Mouse (Mus musculus) left cerebral cortex, postnatal 14 days (tissue): Measurements from ENCODE around the gene Eml3. TPM values are rescaled to one million over a fixed set of nuclear protein-coding genes. Genes with fewer than 3 reads are reported as not detected.

Source experiments
- DNase-seq, 2 experiments: peaks; one replicate each; pipeline ENCODE4 v3.0.0; 2021 to 2022; ENCODE audit warnings: low spot score in 2 of 2, mixed read lengths in 1 of 2
- intact Hi-C: fragments of 180-260 bp; cut with DNase I; formaldehyde crosslinking; loops from one replicate; pipeline ENCODE4 v1.15.1; 2025
- microRNA-seq, 2 experiments: library from miRNA; unstranded; fragments of <30 nt; microRNA quantifications; one replicate each; pipeline ENCODE4 v1.2.0; 2022
- total RNA-seq, 2 experiments: library from RNA; stranded (reverse); gene quantifications; 2 replicates each; pipeline ENCODE4 v1.2.3; 2021

The Eml3 gene
- total RNA-seq, 2 experiments from 2014 or later: 7.4 to 9.0 TPM

DNA sequence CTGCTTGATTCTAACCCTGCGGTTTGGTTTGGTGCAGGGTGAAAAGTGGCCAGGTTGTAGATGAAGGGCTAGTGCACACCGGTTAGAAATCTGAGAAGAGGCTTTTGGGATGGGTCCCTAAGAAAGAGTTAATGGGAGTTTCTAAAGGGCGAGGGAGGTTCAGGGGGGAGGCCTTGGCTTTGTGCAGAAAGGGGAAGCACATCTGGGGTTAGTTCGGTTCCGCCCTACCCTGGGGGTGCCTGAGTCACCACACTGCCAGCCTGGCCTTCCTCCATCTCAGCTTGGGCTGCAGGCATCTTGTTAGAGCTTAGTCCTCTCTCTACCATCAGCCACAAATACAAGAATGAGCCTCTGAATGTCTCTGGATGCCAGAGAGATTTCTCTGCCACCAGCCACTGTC lies 51.4 kb downstream of the Eml3 start:
- intact Hi-C loops: no loop called here

DNA sequence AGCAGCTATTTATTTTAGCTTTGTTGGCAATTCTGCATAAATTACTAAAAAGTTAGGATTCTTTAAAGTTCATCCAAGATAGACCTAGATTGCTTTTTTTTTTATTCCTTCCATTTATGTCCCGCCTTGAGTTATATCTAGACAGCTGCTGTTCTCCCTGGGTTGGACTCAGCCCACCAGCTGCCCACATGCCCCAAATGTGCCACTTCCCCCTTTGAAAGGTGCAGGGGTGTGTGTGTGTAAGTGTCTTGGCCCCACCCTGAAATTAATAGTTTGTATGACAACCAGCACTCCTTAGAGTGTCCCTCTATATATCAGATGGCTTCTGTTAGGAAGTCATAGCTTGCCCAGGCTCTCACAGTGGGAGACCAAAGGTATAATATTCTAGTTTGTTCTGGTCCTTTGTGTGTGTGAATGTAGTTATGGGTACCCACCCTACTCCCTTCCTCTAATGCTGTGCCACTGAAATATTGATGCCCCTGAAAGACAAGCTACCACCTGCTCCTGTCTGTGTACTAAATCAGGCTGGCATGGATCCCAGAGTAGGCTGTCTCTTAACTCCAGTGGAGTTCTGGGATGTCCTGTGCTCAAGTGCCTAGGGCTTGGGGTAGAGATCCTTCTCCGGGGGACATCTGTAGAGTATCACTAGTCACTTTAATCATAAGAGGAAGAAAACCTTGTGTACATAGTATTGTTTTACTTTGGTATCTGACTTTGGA lies 52.3 kb downstream of the Eml3 start:
- intact Hi-C loops: no loop called here

More for the DNA sequence above, 51.4 kb downstream of the Eml3 start:
- no peak for DNase-seq

DNA sequence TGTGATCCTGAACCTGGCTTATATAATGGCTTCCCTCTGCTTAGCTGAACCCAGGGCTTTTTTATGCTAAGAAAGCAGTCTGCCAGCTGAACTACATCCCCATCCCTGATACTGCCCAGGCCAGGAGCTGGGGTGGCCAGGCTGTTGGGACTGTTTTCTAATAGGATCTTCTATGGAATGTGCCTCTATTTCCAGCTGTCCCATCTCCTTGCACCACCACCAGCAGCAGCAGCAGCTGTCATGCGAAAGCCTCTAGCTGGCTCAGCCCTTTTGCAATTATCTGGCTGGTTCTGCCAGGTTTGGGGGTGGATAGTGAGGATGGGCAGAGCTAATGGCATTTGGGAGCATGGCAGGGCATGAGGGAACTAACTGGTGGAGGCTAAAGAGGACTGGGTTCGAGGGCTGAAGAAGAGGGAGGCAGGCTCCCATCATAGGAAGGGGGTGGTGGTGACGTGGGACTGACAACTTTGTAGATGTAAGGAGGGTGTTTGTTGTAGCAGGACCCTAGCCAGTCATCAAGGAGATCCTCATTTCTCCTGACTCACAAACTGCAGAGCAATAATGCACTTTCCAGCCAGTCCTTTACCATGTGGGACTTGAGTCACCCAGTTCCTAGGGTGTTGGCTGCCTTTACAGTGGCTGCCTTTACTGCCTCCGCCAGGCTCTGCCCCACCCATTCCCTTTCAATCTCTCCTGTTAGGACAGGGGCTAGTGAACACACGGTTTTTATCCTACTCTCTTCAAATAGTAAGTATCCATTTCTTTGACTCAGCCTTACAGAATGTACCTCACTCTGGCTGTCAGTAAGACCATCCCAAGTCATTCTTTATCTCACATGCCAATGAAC lies 53.2 kb downstream of the Eml3 start:
- intact Hi-C loops: no loop called here
- no peak for DNase-seq

More for the DNA sequence above, 52.3 kb downstream of the Eml3 start:
- no peak for DNase-seq

DNA sequence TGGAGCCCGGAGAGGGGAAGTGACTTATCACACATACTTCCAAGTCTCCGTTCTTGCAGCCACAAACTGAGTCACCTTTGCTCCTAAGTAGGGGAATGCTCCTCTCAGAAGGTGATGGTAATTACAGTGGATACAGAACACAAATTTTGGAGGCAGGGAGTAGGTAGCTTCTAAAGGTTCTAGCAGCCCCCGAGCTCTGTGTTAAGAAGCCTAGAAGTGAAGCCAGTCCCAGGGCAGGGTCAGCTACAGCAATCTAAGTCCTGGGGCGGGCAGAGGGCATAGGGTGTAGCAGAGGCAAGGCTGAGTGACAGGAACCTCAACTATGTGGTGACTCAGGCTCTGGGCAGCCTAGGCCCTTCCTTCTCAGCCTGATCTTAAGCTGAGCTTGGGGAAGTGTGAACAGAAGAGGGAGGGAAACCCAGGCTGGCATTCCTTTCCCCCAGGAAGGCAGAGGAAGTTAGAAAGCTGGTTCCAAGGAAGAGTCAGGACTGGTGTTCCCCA lies 53.8 kb downstream of the Eml3 start:
- intact Hi-C loops: no loop called here

DNA sequence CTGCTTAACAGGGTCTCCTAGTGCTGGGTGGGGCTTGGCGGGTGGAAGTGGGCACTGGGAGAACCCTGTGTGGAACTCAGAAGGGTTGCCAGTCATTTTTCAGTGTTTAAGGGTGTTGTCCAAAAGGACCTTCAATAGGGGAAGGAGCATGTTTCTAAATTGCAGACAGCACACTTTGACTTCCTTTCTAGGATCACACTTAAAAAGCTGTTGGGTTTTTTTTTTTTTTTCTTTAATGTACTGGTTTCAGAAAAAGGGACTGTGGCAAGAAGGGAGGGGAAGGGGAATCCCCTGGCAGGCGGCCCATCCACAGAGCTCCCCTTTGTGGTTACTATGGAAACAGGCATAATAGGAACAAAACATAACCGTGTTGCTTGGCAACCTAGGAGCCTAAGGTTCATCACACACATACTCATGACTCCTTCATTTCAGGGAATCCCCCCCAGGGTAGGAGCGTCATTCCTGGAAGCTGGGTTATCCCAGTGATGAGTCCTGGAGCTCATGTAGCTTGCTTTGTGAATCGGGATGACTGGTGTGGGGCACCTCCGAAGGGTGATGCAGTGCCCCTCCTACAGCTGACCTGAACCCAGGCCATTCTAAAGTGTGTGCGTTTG lies 55.0 kb downstream of the Eml3 start:
- intact Hi-C loops: no loop called here
- peak; percentile 70 to 89 for DNase-seq

More for the DNA sequence above, 53.8 kb downstream of the Eml3 start:
- DNase-seq: no peak

DNA sequence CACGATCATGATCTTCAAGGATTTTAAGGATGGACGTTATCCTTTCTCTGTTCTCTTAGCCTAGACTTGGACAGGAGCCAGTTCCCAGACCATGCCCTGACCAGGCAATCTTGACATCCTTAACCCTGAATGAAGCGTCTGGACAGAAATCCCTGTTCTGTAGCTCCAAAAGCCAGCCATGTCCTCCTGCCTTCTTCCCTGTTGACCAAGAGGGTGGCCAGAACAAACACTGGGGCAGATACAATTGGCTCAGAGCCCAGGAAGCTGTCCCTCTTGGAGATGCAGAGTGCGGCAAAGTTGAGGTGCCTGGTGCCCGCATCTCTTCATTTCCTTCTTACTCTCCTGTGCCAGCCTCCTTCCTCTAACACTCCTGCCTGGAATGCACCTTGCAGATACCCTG lies 56.5 kb downstream of the Eml3 start:
- DNase-seq: no peak
- intact Hi-C loops: no loop called here

DNA sequence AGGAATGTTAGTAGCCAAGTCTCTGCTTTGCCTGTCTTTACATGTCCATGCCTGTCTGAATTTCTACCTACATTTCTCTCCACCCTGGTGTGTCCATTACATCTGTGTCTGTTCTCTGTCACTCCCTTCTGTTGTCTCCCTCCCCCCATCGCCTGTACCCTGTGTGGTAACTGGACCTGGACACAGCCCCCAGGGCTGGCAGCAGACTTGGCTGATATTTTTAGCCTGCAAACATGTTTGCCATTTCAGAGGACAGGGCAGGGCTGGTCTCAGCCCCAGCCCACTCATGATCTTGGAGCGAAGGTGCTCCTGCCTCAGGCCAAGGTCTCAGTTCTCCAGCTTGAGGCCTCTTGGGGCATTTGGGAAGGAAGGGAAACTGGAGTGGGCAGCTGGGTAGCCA lies 58.5 kb downstream of the Eml3 start:
- intact Hi-C loops: no loop called here
- no peak for DNase-seq

DNA sequence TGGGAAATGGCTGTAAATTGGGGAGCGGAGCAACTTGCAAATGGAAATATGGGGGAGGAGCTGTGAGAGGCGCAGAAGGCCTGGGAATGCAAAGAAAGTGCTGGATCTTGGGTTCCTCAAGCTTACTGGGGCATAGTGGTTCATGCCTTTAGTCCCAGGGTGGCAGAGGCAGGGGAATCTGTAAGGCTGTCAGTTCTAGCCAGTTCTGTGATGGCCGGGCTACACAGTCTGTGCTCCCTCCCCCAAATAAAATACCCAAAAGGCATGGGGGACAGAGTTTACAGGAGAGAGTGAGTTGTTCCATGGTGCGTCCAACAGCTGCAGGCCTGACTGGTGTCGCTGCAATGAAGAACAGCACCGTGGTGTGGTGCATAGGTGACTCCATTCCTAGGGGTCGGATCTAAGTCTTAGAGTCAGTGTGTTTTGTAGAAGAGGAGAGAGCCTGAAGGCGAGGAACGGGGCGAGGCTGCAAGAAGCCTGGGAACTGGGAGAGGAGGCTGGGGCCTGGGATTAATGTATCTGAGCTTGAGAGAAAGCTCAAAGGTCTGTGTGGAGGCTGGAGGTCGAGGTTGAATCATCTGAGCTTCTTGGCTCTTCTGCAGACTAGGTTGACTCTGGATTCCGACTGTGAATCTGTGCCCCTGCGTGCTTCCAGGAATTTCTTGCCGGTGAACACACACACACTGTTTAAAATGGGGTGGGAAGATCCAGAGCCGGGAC lies 59.2 kb downstream of the Eml3 start:
- DNase-seq: no peak
- intact Hi-C loops: no loop called here

DNA sequence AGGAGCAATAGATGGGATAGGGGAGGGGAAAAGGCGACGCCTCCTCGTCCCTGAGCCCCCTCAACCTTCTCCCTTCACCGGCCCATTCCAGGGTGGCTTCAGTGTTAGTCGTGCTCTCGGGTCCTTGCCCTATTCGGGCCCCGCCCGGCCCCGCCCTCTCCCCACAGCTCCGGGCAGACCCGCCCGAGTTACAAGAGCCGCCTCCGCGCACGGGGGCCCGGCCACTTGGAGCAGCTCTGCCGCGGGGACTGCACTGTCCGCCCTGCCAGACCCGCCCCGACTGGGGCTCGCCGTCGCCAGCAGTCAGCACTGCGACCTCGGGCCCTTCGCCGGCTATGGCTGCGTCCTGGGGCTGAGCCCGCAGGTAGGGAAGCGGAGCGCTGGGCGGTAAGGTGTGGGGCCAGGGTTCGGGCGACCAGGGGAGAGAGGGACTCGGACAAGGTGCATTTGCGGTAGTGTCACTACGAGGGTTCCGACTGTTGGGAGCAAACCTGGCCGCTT lies 59.8 kb downstream of the Eml3 start, which contains the start of gene Ahnak:
Gene Ahnak (plus strand): TSS at position 219 of the 501 bp plus-strand sequence.
- no peak for DNase-seq
- intact Hi-C loops: no loop called here

DNA sequence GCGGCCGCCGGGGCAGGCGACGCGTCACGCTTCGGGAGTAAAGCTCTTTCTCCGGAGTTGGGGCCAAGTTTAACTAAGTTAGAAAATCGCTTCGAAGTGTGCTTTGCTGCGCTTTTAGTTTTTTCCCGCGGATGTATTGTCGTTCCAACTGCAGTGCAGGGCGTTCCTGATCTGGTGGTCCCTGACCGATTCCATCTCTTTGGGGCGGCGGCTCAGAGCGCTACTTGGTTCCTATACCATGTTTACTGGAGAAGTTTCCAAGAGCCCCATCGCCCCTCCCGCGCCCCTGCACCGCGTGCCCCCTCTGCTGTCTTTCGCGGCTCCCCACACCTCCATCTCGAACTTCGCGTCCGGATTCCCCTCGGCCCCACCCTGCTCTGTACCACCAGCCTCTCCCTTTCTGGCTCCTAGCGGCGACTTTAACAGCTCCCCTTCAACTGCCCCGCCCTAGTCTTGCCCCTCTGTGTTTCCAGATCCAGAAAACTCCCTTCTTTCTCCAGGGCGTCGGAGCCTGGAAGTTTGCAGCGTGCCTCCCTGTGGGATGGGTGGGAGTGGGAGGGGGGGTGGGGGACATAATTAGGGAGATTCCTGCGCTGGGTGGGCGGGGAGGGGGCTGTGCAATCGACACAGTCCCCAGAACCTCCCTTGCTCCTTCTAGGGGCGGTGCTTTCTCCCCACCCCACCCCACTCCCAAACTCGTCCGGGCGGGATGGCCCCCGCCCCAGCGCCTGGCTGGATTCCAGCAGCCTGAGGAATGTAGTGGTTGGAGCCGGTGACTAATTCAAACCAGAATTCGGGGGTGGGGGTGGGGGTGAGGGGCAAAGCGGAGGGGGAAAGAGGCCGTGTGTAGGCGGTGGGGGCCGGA lies 60.4 kb downstream of the Eml3 start:
- no peak for DNase-seq
- intact Hi-C loops: no loop called here

DNA sequence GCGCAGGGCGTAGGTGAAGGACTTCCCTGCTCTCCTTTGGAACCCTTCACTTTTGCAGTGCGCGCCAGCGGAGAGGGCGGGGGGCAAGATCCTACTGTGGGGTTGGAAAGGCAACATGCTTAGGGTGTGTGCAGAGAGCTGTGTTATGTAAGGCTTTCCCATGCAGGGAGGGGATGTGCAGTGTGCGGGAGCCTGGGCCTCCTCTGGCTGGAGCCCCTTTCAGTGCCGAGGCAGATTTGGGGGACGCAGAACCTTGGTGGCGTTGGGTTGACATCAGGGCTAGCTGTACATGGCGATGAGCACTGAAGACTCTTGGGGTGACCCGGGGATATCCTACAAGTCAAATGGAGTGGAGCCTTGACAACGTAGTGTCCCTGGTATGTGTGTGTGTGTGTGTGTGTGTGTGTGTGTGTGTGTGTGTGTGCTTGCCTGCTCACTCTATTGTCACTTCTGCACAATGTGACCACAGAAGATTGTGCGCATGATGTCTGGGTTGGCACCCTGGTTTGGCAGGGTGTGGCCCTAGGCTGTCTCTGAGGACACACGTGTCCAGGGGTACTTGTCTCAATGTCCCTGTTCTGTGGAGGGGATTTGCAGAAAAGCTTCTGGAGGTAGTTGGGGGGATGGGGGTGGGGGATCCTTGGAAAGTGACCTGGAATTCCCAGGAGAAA lies 61.2 kb downstream of the Eml3 start:
- intact Hi-C loops: no loop called here
- no peak for DNase-seq

Small RNAs within 50 kb of the gene (microRNA-seq; reads per million reads assigned to microRNA genes)
- 0 reads per million in 2 experiments for gene Mir5136

Other genes starting within 250 kb of the Eml3 start
- gene Slc3a2, start 206.2 kb upstream of the Eml3 start, total RNA-seq: 100 to 1,000 TPM; 182 to 189 TPM
- gene Wdr74, start 193.7 kb upstream of the Eml3 start, total RNA-seq: 10 to 100 TPM; 42.3 to 43.9 TPM
- gene 1700092M07Rik, start 188.8 kb upstream of the Eml3 start, total RNA-seq: not detected
- gene Stx5a, start 188.1 kb upstream of the Eml3 start, total RNA-seq: 10 to 100 TPM; 63.6 to 64.6 TPM
- 10 to 100 TPM; 61.9 to 73.6 TPM for gene Nxf1, start 172.5 kb upstream of the Eml3 start, total RNA-seq
- gene Tmem223, start 158.6 kb upstream of the Eml3 start, total RNA-seq: 10 to 100 TPM; 80.1 to 91.9 TPM
- gene Tmem179b, start 155.1 kb upstream of the Eml3 start, total RNA-seq: 10 to 100 TPM in 1 of 2 experiments, 1 to 10 TPM in 1; 8.9 to 10.9 TPM
- 10 to 100 TPM; 11.9 to 13.4 TPM for gene Taf6l, start 143.1 kb upstream of the Eml3 start, total RNA-seq
- gene Polr2g, start 131.0 kb upstream of the Eml3 start, total RNA-seq: 100 to 1,000 TPM; 108 to 110 TPM
- gene Zbtb3, start 127.0 kb upstream of the Eml3 start, total RNA-seq: 1 to 10 TPM; 4.2 to 5.1 TPM
- gene Ttc9c, start 110.2 kb upstream of the Eml3 start, total RNA-seq: 10 to 100 TPM; 28.2 to 30.5 TPM
- 10 to 100 TPM; 92.3 to 95.8 TPM for gene Hnrnpul2, start 109.5 kb upstream of the Eml3 start, total RNA-seq
- gene AC129217.1, start 99.8 kb upstream of the Eml3 start, total RNA-seq: not detected
- 100 to 1,000 TPM; 111 to 117 TPM for gene Bscl2, start 92.1 kb upstream of the Eml3 start, total RNA-seq
- 100 to 1,000 TPM; 268 to 295 TPM for gene Gng3, start 90.4 kb upstream of the Eml3 start, total RNA-seq
- gene Lrrn4cl, start 78.8 kb upstream of the Eml3 start, total RNA-seq: under 1 TPM; 0.88 to 0.91 TPM
- gene Ubxn1, start 58.1 kb upstream of the Eml3 start, total RNA-seq: 10 to 100 TPM; 91.5 to 93.8 TPM
- 10 to 100 TPM; 30.6 to 36.9 TPM for gene Uqcc3, start 48.6 kb upstream of the Eml3 start, total RNA-seq
- 1 to 10 TPM; 4.0 to 4.3 TPM for gene Lbhd1, start 45.8 kb upstream of the Eml3 start, total RNA-seq
- gene Gm49403, start 45.6 kb upstream of the Eml3 start, total RNA-seq: not detected
- 10 to 100 TPM; 15.9 to 22.2 TPM for gene 1810009A15Rik, start 40.7 kb upstream of the Eml3 start, total RNA-seq
- 1 to 10 TPM; 2.4 to 4.3 TPM for gene Gm49416, start 40.6 kb upstream of the Eml3 start, total RNA-seq
- gene Ints5, start 36.5 kb upstream of the Eml3 start, total RNA-seq: 10 to 100 TPM; 23.0 to 23.4 TPM
- 100 to 1,000 TPM in 1 of 2 experiments, 10 to 100 TPM in 1; 97.6 to 104 TPM for gene Ganab, start 31.5 kb upstream of the Eml3 start, total RNA-seq
- gene B3gat3, start 9.2 kb upstream of the Eml3 start, total RNA-seq: 100 to 1,000 TPM; 134 to 142 TPM
- 1 to 10 TPM; 3.5 to 4.0 TPM for gene Rom1, start 196 bp upstream of the Eml3 start, total RNA-seq
- gene Mta2, start 12.3 kb downstream of the Eml3 start, total RNA-seq: 10 to 100 TPM; 48.6 to 50.3 TPM
- gene Tut1, start 24.3 kb downstream of the Eml3 start, total RNA-seq: 10 to 100 TPM; 16.7 to 16.8 TPM
- 100 to 1,000 TPM; 188 to 198 TPM for gene Eef1g, start 37.5 kb downstream of the Eml3 start, total RNA-seq
- 10 to 100 TPM; 15.7 to 23.9 TPM for gene Ahnak, start 59.7 kb downstream of the Eml3 start, total RNA-seq
- gene Scgb1a1, start 158.4 kb downstream of the Eml3 start, total RNA-seq: not detected
- gene Asrgl1, start 206.1 kb downstream of the Eml3 start, total RNA-seq: 100 to 1,000 TPM; 101 to 139 TPM